Comparison of ENCODE assay signal across 26 mouse cellular contexts in the genomic region with DNA sequence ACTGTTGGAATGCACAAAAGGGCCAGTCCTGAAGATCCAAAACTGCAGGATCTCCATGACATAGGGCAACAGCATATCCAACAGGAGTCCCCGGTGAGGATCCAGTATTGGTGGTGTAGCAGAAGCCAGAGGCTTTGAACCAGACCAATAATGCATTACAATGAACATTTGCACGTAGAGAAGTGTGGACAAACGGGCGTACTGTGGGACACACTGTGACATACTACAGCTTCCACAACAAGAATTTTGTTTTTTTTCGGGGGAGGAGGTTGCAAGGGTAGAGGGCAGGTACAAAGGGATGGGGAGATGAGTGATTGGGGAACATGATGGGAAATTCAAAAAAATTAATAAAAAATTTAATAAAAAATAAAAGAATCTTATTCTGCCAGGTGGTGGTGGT. TPM values are rescaled to one million over a fixed set of nuclear protein-coding genes. Genes with fewer than 3 reads are reported as not detected.
DNase-seq lines count a peak whose midpoint lies in the region; ATAC-seq lines count a peak whose summit lies in the region.
"Had no signal": no experiment of that assay in that cellular context is flagged by ENCODE, and none has a peak within 500 bp of the region (broad histone marks: within the 10 kb centered on the region; RNA-seq: fewer than 3 reads in every experiment).

No protein-coding gene starts in this region.

- H3K36me3 ChIP-seq in forebrain, embryonic 15.5 days: peaks cover 5% of the 10 kb centered on the region; the same call in 1 of the 2 replicates
- H3K36me3 ChIP-seq in forebrain, embryonic 16.5 days (ENCODE audit: control insufficient read depth, insufficient read depth): no peaks in the 10 kb centered on the region
- H3K36me3 ChIP-seq in hindbrain, embryonic 16.5 days (ENCODE audit: control insufficient read depth, insufficient read depth, low read length): peaks cover 3% of the 10 kb centered on the region; the same call in 1 of the 2 replicates
- no peaks in the 10 kb centered on the region for H3K36me3 ChIP-seq in hindbrain, embryonic 11.5 days (ENCODE audit: control insufficient read depth, insufficient read depth, low read length)
- peaks cover 12% of the 10 kb centered on the region for H3K36me3 ChIP-seq in midbrain, embryonic 16.5 days (ENCODE audit: control insufficient read depth, insufficient read depth, low read length)
- H3K36me3 ChIP-seq in midbrain, embryonic 10.5 days: no peaks in the 10 kb centered on the region
- H3K36me3 ChIP-seq: embryonic facial prominence, embryonic 13.5 days; embryonic facial prominence, embryonic 15.5 days; forebrain, embryonic 12.5 days had no signal

- H3K4me3 ChIP-seq in forebrain, embryonic 15.5 days: no peak overlapping the region
- H3K4me3 ChIP-seq in forebrain, embryonic 16.5 days (replicated peaks; ENCODE audit: low read length): no peak overlapping the region
- H3K4me3 ChIP-seq in hindbrain, embryonic 16.5 days (ENCODE audit: low read length): no peak overlapping the region
- no peak overlapping the region for H3K4me3 ChIP-seq in hindbrain, embryonic 11.5 days (ENCODE audit: low read depth, low read length)
- H3K4me3 ChIP-seq in midbrain, embryonic 16.5 days (ENCODE audit: low read depth, low read length): no peak overlapping the region
- no peak overlapping the region for H3K4me3 ChIP-seq in midbrain, embryonic 10.5 days
- H3K4me3 ChIP-seq: embryonic facial prominence, embryonic 13.5 days; embryonic facial prominence, embryonic 15.5 days; erythroblast, embryonic 14.5 days; forebrain, embryonic 10.5 days; forebrain, embryonic 12.5 days had no signal

- H3K4me2 ChIP-seq in forebrain, embryonic 15.5 days (replicated peaks): no peak overlapping the region
- H3K4me2 ChIP-seq in forebrain, embryonic 16.5 days (ENCODE audit: low read length): no peak overlapping the region
- no peak overlapping the region for H3K4me2 ChIP-seq in hindbrain, embryonic 16.5 days (ENCODE audit: low read length)
- no peak overlapping the region for H3K4me2 ChIP-seq in hindbrain, embryonic 11.5 days (replicated peaks; ENCODE audit: low read depth, low read length)
- H3K4me2 ChIP-seq in midbrain, embryonic 16.5 days (ENCODE audit: low read length): no peak overlapping the region
- H3K4me2 ChIP-seq: embryonic facial prominence, embryonic 13.5 days; embryonic facial prominence, embryonic 15.5 days; forebrain, embryonic 12.5 days had no signal

- no peaks in the 10 kb centered on the region for H3K27me3 ChIP-seq in forebrain, embryonic 15.5 days
- no peaks in the 10 kb centered on the region for H3K27me3 ChIP-seq in forebrain, embryonic 16.5 days (replicated peaks; ENCODE audit: control insufficient read depth, insufficient read depth, low read length)
- no peaks in the 10 kb centered on the region for H3K27me3 ChIP-seq in hindbrain, embryonic 16.5 days (replicated peaks; ENCODE audit: control insufficient read depth, insufficient read depth, low read length)
- H3K27me3 ChIP-seq in hindbrain, embryonic 11.5 days (ENCODE audit: control insufficient read depth, insufficient read depth, low read length): no peaks in the 10 kb centered on the region
- H3K27me3 ChIP-seq in midbrain, embryonic 16.5 days (ENCODE audit: control insufficient read depth, insufficient read depth, low read depth, low read length): no peaks in the 10 kb centered on the region
- H3K27me3 ChIP-seq in midbrain, embryonic 10.5 days (ENCODE audit: low read depth, poor library complexity, severe bottlenecking): no peaks in the 10 kb centered on the region
- H3K27me3 ChIP-seq: CH12.LX; embryonic facial prominence, embryonic 13.5 days; embryonic facial prominence, embryonic 15.5 days; forebrain, embryonic 12.5 days had no signal

- H3K9ac ChIP-seq in forebrain, embryonic 15.5 days (replicated peaks): no peak overlapping the region
- H3K9ac ChIP-seq in forebrain, embryonic 16.5 days (replicated peaks; ENCODE audit: low read depth, low read length): no peak overlapping the region
- H3K9ac ChIP-seq in hindbrain, embryonic 16.5 days (ENCODE audit: low read depth, low read length): no peak overlapping the region
- no peak overlapping the region for H3K9ac ChIP-seq in hindbrain, embryonic 11.5 days (ENCODE audit: low read depth, low read length)
- no peak overlapping the region for H3K9ac ChIP-seq in midbrain, embryonic 16.5 days (ENCODE audit: low read depth, low read length)
- H3K9ac ChIP-seq: embryonic facial prominence, embryonic 13.5 days; embryonic facial prominence, embryonic 15.5 days; forebrain, embryonic 12.5 days had no signal

- no peaks in the 10 kb centered on the region for H3K4me1 ChIP-seq in forebrain, embryonic 15.5 days
- no peaks in the 10 kb centered on the region for H3K4me1 ChIP-seq in forebrain, embryonic 16.5 days (replicated peaks; ENCODE audit: control insufficient read depth, insufficient read depth, low read length)
- H3K4me1 ChIP-seq in hindbrain, embryonic 16.5 days (ENCODE audit: control insufficient read depth, insufficient read depth, low read depth, low read length): no peaks in the 10 kb centered on the region
- H3K4me1 ChIP-seq in hindbrain, embryonic 11.5 days (replicated peaks; ENCODE audit: control insufficient read depth, insufficient read depth, low read length): no peaks in the 10 kb centered on the region
- no peaks in the 10 kb centered on the region for H3K4me1 ChIP-seq in midbrain, embryonic 16.5 days (ENCODE audit: control insufficient read depth, insufficient read depth, low read length)
- H3K4me1 ChIP-seq in midbrain, embryonic 10.5 days: no peaks in the 10 kb centered on the region
- H3K4me1 ChIP-seq: embryonic facial prominence, embryonic 13.5 days; embryonic facial prominence, embryonic 15.5 days; forebrain, embryonic 10.5 days; forebrain, embryonic 12.5 days had no signal

- H3K9me3 ChIP-seq in forebrain, embryonic 15.5 days: no peaks in the 10 kb centered on the region
- no peaks in the 10 kb centered on the region for H3K9me3 ChIP-seq in forebrain, embryonic 16.5 days (ENCODE audit: control insufficient read depth, low read length)
- H3K9me3 ChIP-seq in hindbrain, embryonic 16.5 days (ENCODE audit: control insufficient read depth, low read length): no peaks in the 10 kb centered on the region
- no peaks in the 10 kb centered on the region for H3K9me3 ChIP-seq in hindbrain, embryonic 11.5 days (ENCODE audit: control insufficient read depth, low read length)
- H3K9me3 ChIP-seq in midbrain, embryonic 16.5 days (replicated peaks; ENCODE audit: control insufficient read depth, low read length, poor library complexity, severe bottlenecking): no peaks in the 10 kb centered on the region
- no peaks in the 10 kb centered on the region for H3K9me3 ChIP-seq in midbrain, embryonic 10.5 days (replicated peaks)
- H3K9me3 ChIP-seq: embryonic facial prominence, embryonic 13.5 days; embryonic facial prominence, embryonic 15.5 days; forebrain, embryonic 10.5 days; forebrain, embryonic 12.5 days; G1E had no signal

- DNase-seq in hindbrain, embryonic 11.5 days (ENCODE audit: low spot score): no peak
- DNase-seq in midbrain, embryonic 10.5 days (ENCODE audit: low spot score): no peak
- DNase-seq: adrenal gland, adult 2 months; adrenal gland, postnatal 10 days; adrenal gland, postnatal 25 days; B cell, adult 2 months; cerebellum, adult 11 months; cerebellum, adult 18-20 months; cerebellum, adult 8-10 months; cerebellum, adult 9-11 months; cerebellum, postnatal 14 days; cerebellum, postnatal 36 days; embryo, embryonic 11 days had no signal

- 87% methylated on average over 5 of the region's 5 CpGs for WGBS in forebrain, embryonic 15.5 days
- 89% methylated on average over 5 of the region's 5 CpGs for WGBS in forebrain, embryonic 16.5 days
- WGBS in hindbrain, embryonic 16.5 days: 90% methylated on average over 5 of the region's 5 CpGs
- 93% methylated on average over 5 of the region's 5 CpGs for WGBS in hindbrain, embryonic 11.5 days
- 90% methylated on average over 5 of the region's 5 CpGs for WGBS in midbrain, embryonic 16.5 days
- WGBS in midbrain, embryonic 10.5 days: 83% methylated on average over 5 of the region's 5 CpGs

- 0 out of 2 replicates have a peak, but pooled peaks have one; percentile 11 for ATAC-seq in forebrain, embryonic 15.5 days (replicated peaks)
- no peak for ATAC-seq in forebrain, embryonic 16.5 days
- ATAC-seq in hindbrain, embryonic 16.5 days: peak; percentile 9; the same call in 1 of the 2 replicates
- ATAC-seq in hindbrain, embryonic 11.5 days (ENCODE audit: low FRiP score): no peak
- ATAC-seq in midbrain, embryonic 16.5 days: peak; percentile 40; the same call in 1 of the 2 replicates
- ATAC-seq: CD4-positive, CD25-positive, alpha-beta regulatory T cell, adult 4 months; forebrain, embryonic 14.5 days had no signal

- no peak overlapping the region for H3K27ac ChIP-seq in forebrain, embryonic 15.5 days (replicated peaks)
- no peak overlapping the region for H3K27ac ChIP-seq in forebrain, embryonic 16.5 days (ENCODE audit: low read length)
- H3K27ac ChIP-seq in hindbrain, embryonic 16.5 days (ENCODE audit: low read depth, low read length): no peak overlapping the region
- no peak overlapping the region for H3K27ac ChIP-seq in hindbrain, embryonic 11.5 days (ENCODE audit: low read depth, low read length)
- H3K27ac ChIP-seq in midbrain, embryonic 16.5 days (ENCODE audit: low read length): no peak overlapping the region
- H3K27ac ChIP-seq in midbrain, embryonic 10.5 days (replicated peaks): no peak overlapping the region
- H3K27ac ChIP-seq: embryonic facial prominence, embryonic 13.5 days; embryonic facial prominence, embryonic 15.5 days; forebrain, embryonic 10.5 days; forebrain, embryonic 12.5 days had no signal

RNA-seq across cellular contexts. Expression of gene Asns, which starts 23.3 kb away (rescaled TPM):
- polyA plus RNA-seq in forebrain, embryonic 15.5 days (2015; fragmentation: Nextera tagmentation; extraction: Ambion mirVana): 56.9 and 62.3 TPM in 2 replicates
- 68.0 and 86.1 TPM in 2 replicates for polyA plus RNA-seq in forebrain, embryonic 16.5 days (2015; fragmentation: Nextera tagmentation; extraction: Ambion mirVana)
- 118 and 131 TPM in 2 replicates for polyA plus RNA-seq in hindbrain, embryonic 16.5 days (2015; fragmentation: Nextera tagmentation; extraction: Ambion mirVana)
- polyA plus RNA-seq in hindbrain, embryonic 11.5 days (2014; fragmentation: Nextera tagmentation; extraction: Ambion mirVana): 57.2 and 63.3 TPM in 2 replicates
- 104 and 114 TPM in 2 replicates for polyA plus RNA-seq in midbrain, embryonic 16.5 days (2015; fragmentation: Nextera tagmentation; extraction: Ambion mirVana)
- polyA plus RNA-seq in midbrain, embryonic 10.5 days (2016; fragmentation: Nextera tagmentation; extraction: Ambion mirVana): 43.5 and 57.9 TPM in 2 replicates

Comparison
In these comparisons a context has a peak if more than half of its experiments do, and no peak if none do; other contexts are left out.
1. ATAC-seq: peak in forebrain, embryonic 15.5 days (single experiment), hindbrain, embryonic 16.5 days (single experiment) and midbrain, embryonic 16.5 days (single experiment); none in forebrain, embryonic 16.5 days (single experiment) and hindbrain, embryonic 11.5 days (single experiment).